Mouse (Mus musculus): ENCODE measurements at regions not wholly inside any gene's neighbourhood (a gene's known extent, or its start where the extent isn't known, plus 50 kb on each side); places are given as distances from the start of the nearest gene placed in this dataset.

- DNase-seq = no peak
These were observed 330.0 kb downstream of the 1500009L16Rik start for GRCm38 (mm10) chr10:84052696-84053095.

- peak; percentile 53 for DNase-seq
These were observed 332.1 kb downstream of the 1500009L16Rik start for GRCm38 (mm10) chr10:84054551-84055336.

GRCm38 (mm10) chr10:84055402-84056167 lies 332.9 kb downstream of the 1500009L16Rik start:
- no peak for DNase-seq

- no peak for DNase-seq
These were observed 333.9 kb downstream of the 1500009L16Rik start for GRCm38 (mm10) chr10:84056323-84057169.

GRCm38 (mm10) chr10:84058301-84058700 lies 335.6 kb downstream of the 1500009L16Rik start:
- DNase-seq = no peak

- DNase-seq = peak; percentile 51
These were observed 337.2 kb downstream of the 1500009L16Rik start for GRCm38 (mm10) chr10:84059646-84060491.

- peak; percentile 81 for DNase-seq
These were observed 338.0 kb downstream of the 1500009L16Rik start for GRCm38 (mm10) chr10:84060492-84061218.

GRCm38 (mm10) chr10:84067052-84067650 lies 344.5 kb downstream of the 1500009L16Rik start:
- no peak for DNase-seq

GRCm38 (mm10) chr10:84069806-84070205 lies 347.1 kb downstream of the 1500009L16Rik start:
- no peak for DNase-seq

- no peak for DNase-seq
These were observed 350.3 kb downstream of the 1500009L16Rik start for GRCm38 (mm10) chr10:84072866-84073483.

- no peak for DNase-seq
These were observed 352.9 kb downstream of the 1500009L16Rik start for GRCm38 (mm10) chr10:84075581-84075980.

- no peak for DNase-seq
These were observed 357.6 kb downstream of the 1500009L16Rik start for GRCm38 (mm10) chr10:84080236-84080635.

- no peak for DNase-seq
These were observed 358.7 kb downstream of the Nuak1 start for GRCm38 (mm10) chr10:84081673-84082072.

- no peak for DNase-seq
These were observed 352.9 kb downstream of the Nuak1 start for GRCm38 (mm10) chr10:84087528-84087927.

GRCm38 (mm10) chr10:84087929-84088328 lies 352.5 kb downstream of the Nuak1 start:
- DNase-seq = no peak

- peak; percentile 6 for DNase-seq
These were observed 351.3 kb downstream of the Nuak1 start for GRCm38 (mm10) chr10:84088799-84089778.

GRCm38 (mm10) chr10:84093919-84094318 lies 346.5 kb downstream of the Nuak1 start:
- DNase-seq = no peak

GRCm38 (mm10) chr10:84097196-84097595 lies 343.2 kb downstream of the Nuak1 start:
- DNase-seq = no peak

- DNase-seq = no peak
These were observed 336.4 kb downstream of the Nuak1 start for GRCm38 (mm10) chr10:84103985-84104384.
